Mouse (Mus musculus) bone marrow macrophage, adult 2 months (primary cell): ENCODE data around the gene Tcfl5.

Experiments
- CTCF ChIP-seq: IDR thresholded peaks from 2 replicates; pipeline ENCODE4 v1.5.1; 2012; ENCODE audit warnings: low read depth, mild to moderate bottlenecking, low read length, moderate library complexity
- POLR2A ChIP-seq: IDR thresholded peaks from 2 replicates; pipeline ENCODE4 v1.6.1; 2012; ENCODE audit warnings: mild to moderate bottlenecking, low read depth, low read length, borderline replicate concordance

DNA sequence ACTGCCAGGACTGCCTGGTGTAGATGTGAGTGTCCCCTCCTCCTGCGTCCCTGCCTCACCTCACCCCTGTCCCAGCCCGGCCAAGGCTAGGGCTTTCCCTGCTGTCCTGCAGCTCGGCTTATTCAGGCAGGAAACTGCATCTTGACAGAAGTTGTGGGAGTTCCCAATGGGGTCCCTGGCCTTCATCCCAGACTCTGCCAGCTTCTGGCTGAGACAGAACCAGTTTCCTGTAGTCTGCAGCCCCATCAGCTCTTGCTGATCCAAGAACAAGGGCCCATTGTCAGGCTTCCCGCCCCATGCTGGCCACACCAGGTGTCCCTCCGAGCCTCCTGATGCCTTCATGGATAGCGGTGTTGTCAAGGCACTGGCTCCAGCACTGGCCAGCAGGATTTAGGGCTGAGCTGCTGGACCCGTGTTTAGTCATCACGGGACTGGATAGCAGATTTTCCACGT lies 41.9 kb downstream of the Tcfl5 start:
- TF ChIP-seq CTCF (no peak), POLR2A (no peak)
